Mouse (Mus musculus): ENCODE measurements around the gene 4930447C04Rik. TPM values are rescaled to one million over a fixed set of nuclear protein-coding genes. Genes with fewer than 3 reads are reported as not detected.

4930447C04Rik gene
- 0.20 and 0.38 TPM in 2 replicates for polyA plus RNA-seq (2012; rRNA removed)

DNA sequence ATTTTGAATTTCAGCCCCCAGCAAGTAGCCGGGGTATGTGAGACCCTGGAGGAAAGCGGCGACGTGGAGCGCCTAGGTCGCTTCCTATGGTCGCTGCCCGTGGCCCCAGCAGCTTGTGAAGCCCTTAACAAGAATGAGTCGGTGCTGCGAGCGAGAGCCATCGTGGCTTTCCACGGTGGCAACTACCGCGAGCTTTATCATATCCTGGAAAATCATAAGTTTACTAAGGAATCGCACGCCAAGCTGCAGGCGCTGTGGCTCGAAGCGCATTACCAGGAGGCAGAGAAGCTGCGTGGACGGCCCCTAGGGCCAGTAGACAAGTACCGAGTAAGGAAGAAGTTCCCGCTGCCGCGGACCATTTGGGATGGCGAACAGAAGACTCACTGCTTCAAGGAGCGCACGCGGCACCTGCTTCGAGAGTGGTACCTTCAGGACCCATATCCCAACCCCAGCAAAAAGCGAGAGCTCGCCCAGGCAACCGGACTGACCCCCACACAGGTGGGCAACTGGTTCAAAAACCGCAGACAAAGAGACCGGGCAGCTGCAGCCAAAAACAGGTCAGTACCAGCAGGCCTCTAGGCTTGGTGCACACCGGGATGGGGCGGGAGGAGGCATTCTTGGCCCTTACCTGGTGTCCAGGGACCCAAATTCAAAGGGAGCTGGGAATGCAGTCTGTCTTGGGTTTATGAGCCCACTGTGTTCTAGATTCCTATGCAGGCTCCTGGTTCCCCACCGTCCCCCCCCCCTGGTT is at the start of gene 4930447C04Rik:
4930447C04Rik (minus strand) TSS at position 704 of the 751 bp plus-strand sequence.

GRCm38 (mm10) chr12:72939616-72940015 is 958 bp downstream of the 4930447C04Rik start, which contains the start of gene Six6:
Gene Six6, plus strand, starts transcription at chr12:72939892.

Other genes starting within 250 kb of the 4930447C04Rik start
- 47.3 and 47.7 TPM in 2 replicates for gene Ppm1a, start 183.3 kb downstream of the 4930447C04Rik start, polyA plus RNA-seq (2012; rRNA removed)
- gene Six6, start 882 bp downstream of the 4930447C04Rik start, polyA plus RNA-seq (2012; rRNA removed): not detected in 2 replicates
- gene Six1, start 113.1 kb upstream of the 4930447C04Rik start, polyA plus RNA-seq (2012; rRNA removed): 0.01 TPM in 1 of 2 replicates, not detected in the other
- gene Six4, start 172.7 kb upstream of the 4930447C04Rik start, polyA plus RNA-seq (2012; rRNA removed): 0.02 TPM in 2 replicates
- 6.3 and 6.5 TPM in 2 replicates for gene Mnat1, start 182.9 kb upstream of the 4930447C04Rik start, polyA plus RNA-seq (2012; rRNA removed)

Measured in liver, embryonic 18 days (tissue).